Mouse (Mus musculus): Measurements from ENCODE around the gene Erfe.

DNA sequence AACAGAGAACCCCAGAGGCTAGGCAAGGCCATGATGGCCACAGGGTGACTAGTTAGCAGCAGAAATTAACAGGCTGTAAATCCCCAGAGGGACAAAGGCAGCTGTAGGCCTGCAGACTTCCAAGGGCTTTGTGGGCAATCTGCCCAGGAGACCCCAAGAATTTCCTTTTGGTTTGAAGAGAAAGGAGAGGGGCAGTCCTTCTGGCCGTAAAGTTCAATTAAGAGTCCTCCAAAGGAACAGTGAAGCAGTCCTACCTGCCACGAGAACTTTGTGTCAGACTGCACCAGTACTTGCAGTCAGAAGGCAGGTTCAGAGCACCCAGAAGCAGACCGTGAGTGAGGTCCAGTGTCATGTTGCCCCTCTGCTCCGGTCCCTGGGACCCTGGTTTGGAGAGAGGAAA is 48.7 kb downstream of the Erfe start:
- TF ChIP-seq POLR2A (IDR thresholded peaks at IDR 0.05; ENCODE audit: borderline replicate concordance, low read depth, low read length) (no peak), CTCF (IDR thresholded peaks at IDR 0.05; ENCODE audit: low read depth, low read length) (no peak)
